Mouse (Mus musculus): ENCODE results near the gene Pde9a.

The Pde9a gene

GRCm38 (mm10) chr17:31432878-31433281 lies 46.9 kb downstream of the Pde9a start:
- DNase-seq (ENCODE audit: low read depth in 2 of 2, low spot score in 2 of 2), result no peak

GRCm38 (mm10) chr17:31433401-31433928 lies 47.5 kb downstream of the Pde9a start:
- no peak for DNase-seq (ENCODE audit: low read depth in 2 of 2, low spot score in 2 of 2)

DNA sequence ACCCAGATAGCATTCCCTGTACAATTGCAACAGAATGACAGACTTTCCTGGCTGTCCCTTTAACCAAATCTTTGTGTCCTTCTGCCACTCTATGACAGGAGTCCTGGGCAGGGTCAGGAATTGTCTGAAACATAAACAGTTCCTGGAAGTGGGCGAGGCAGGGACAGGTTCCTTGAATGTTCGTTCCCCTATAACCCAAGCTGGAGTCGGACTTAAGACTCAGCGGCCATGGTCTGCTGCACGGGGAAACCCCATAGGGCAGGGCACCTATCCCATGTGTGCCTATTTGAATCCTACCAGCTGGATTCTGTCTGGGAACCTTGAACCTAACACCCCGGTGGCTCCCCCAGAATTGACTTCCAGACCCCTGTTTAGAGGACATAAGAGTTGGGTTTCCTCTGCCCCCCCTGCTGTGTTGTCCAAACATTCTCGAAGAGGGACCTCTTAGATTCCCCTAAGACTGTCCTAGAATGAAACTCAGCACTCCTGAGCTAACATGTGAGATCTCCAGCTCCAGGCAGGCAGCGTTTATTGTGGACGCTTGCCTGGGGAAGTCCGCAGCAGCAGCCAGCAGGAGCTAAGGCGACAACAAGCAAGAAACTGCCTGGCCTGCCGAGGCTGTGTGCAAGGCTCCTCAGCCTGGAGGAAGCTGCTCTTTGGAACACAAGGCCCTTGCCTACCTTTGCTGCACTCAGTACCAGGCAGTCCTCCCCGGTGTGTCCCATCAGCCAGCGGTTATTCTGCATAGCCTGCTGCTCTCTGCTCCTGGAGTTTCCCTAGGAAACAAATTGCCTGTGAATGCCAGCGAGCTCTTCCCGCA lies 48.2 kb downstream of the Pde9a start:
- DNase-seq (ENCODE audit: low read depth in 2 of 2, low spot score in 2 of 2), result no peak

DNA sequence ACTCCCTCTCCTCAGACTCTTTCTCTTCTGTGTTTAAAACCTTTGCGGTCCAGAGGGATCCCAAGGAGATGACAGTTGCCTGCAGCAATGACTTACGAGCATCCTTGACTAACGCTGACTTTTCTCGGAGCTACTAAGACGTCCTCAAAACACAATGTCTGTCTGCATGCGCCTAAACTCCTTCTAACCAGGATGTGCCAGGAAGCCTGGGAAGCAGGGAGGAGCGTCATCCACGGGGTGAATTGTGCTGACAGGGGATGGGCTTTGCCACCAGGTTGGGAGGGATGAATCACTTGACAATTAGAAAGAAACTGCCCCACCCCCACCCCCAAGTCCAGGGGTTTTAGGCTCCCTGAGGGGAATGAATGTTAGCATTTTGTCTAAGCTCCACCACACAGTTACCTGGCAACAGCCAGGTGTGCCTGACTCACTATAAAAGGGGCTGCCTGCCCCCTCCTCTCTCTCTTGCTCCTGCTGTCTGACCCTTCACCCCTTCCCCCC lies 48.9 kb downstream of the Pde9a start:
- DNase-seq (ENCODE audit: low read depth in 2 of 2, low spot score in 2 of 2), result no peak

DNA sequence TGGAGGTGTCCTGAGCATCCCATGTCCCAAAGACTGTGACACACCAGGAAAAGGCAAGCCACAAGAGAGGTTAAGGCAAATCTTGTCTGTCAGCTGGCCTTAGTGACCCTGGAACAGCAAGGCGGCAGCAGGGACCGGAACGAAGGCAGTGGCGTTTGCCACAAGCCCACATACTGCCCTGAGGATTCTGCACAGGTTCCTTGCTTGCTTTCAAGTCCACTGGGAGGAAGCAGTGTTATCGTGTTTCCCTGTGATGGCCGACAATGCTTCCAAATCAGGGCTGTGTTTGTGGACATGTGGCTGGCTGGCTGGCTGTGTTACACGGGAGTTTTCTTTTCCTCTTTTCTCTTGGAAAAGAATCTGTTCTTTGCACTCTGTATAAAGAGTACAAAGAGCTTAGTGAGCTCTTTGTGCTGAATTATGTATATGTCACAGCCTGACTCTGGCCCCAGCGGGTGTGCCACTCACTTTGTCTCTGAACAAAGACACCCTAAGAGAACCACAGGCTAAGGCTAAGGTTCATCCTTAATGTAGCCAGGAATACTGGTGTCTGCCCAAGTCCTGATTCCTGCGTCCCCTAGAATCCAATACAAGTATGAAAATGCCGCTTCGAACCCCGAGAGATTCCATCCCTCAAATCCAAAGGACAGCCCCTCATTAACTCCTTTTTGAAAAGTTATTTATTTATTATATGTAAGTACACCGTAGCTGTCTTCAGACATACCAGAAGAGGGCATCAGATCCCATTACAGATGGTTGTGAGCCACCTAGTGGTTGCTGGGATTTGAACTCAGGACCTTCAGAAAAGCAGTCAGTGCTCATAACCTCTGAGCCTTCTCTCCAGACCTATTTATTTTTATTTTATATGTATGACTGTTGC lies 50.2 kb downstream of the Pde9a start:
- DNase-seq (ENCODE audit: low read depth in 2 of 2, low spot score in 2 of 2), result no peak

DNA sequence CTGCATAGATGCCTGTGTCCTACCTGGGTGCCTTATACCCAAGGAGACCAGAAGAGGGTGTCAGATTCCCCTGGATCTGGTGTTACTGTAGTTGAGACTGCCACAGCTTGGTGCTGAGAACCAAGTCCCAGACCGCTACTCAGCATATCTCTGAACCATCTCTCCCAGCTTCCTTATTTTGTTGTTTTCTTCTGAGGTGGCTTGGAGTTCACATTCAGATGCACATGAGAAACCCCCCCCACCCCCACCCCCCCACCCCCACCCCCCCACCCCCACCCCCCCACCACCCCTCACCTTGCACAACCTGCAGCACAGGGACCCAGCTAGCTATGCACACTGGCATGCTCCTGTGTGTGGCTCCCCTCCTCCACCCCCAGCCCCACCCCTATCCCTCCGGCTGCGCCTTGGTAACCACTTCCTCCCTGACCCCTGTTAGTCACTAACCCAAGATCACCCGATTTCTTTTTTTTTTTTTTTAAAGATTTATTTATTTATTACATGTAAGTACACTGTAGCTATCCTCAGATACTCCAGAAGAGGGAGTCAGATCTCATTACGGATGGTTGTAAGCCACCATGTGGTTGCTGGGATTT lies 50.9 kb downstream of the Pde9a start:
- DNase-seq (ENCODE audit: low read depth in 2 of 2, low spot score in 2 of 2), result no peak

GRCm38 (mm10) chr17:31437482-31437881 lies 51.5 kb downstream of the Pde9a start:
- no peak for DNase-seq (ENCODE audit: low read depth in 2 of 2, low spot score in 2 of 2)

GRCm38 (mm10) chr17:31439978-31440377 lies 54.0 kb downstream of the Pde9a start:
- no peak for DNase-seq (ENCODE audit: low read depth in 2 of 2, low spot score in 2 of 2)

- no peak for DNase-seq (ENCODE audit: low read depth in 2 of 2, low spot score in 2 of 2)
Observed at GRCm38 (mm10) chr17:31442513-31442912, 56.5 kb downstream of the Pde9a start.

DNA sequence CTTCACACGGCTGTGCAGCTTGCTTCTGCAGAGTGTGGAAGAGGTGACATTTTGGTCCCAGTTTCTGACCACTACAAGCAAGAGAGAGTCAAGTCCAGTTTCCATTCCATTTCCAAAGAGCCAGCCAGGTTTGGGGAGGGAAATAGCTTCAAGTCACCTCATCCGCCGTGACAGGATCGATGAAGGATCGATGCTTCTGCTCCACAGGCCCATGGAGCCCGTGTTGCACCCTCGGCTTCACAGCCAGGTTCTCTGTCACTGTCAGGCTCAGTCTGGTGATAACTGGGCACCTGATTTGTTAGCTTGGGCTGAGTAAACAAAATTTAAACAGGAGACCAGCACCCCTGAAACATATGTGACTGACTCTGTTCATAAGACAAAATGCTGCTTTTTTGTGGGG lies 58.2 kb downstream of the Pde9a start:
- DNase-seq (ENCODE audit: low read depth in 2 of 2, low spot score in 2 of 2), result no peak

DNA sequence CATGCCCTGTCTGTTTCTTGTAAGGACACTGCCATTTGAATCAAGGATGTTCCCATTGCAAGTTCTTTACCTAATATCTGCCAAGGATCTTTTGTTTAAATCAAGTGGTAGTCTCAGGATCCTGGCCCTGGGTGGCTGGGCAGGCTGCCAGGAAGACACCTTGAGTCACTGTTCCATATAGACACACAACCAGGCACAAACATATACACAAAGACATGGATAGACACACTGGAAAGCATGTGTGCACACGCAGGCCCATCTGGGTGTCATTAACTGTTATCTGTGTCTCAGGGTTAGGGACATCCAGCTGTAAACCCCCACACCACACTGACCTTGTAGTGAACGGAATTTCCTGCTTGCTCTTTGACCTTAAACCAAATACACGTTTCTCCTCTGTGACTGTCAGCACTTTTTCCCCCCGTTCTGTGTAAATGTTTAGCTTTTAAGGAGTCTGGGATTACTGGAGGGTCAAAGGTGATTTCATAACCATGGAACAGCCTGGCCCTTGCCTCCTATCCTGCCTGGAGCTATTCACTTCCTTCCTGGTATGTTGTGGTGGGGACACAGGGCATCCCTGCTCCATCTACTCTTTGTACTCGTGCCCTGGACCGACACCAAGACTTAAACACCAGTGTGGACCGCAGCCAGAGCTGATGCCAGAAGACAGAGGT lies 59.2 kb downstream of the Pde9a start:
- DNase-seq (ENCODE audit: low read depth in 2 of 2, low spot score in 2 of 2), result no peak

- no peak for DNase-seq (ENCODE audit: low read depth in 2 of 2, low spot score in 2 of 2)
Observed at GRCm38 (mm10) chr17:31447766-31448165, 61.8 kb downstream of the Pde9a start.

DNA sequence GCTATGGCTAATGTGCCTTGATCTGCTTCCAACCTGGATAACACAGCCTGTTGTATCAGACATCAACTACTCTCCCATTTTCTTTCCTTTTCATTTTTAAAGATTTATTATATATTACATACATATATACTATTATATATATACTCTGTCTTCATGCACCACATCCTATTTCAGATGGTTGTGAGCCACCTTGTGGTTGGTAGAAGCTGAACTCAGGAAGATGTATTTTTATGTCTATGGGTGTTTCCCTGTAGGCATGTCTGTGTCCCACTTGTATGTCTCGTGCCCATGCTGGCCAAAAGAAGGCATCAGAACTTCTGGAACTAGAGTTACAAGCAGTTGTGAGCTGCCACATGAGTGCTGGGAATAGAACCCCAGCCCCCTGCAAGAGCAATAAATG lies 62.5 kb downstream of the Pde9a start:
- no peak for DNase-seq (ENCODE audit: low read depth in 2 of 2, low spot score in 2 of 2)

DNA sequence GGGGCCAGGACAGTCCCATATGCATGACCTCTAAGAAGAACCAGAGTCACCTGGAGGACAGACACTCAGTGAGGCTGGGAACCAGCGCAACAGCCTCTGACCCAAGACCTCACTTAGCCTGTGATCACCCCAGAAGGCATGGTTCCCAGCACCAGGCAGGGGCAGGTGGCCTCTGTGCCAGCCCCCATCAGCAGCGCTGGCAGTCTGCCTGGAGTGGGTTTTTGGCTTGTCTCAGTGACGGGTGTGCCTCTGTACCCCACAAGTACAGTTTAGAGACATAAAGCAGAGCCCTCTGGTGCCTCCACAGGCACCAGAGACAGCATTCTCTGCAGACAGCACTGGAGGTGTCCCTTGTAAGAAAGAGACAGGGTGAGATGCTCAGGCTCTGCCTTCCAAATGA lies 64.2 kb downstream of the Pde9a start:
- no peak for DNase-seq (ENCODE audit: low read depth in 2 of 2, low spot score in 2 of 2)

DNA sequence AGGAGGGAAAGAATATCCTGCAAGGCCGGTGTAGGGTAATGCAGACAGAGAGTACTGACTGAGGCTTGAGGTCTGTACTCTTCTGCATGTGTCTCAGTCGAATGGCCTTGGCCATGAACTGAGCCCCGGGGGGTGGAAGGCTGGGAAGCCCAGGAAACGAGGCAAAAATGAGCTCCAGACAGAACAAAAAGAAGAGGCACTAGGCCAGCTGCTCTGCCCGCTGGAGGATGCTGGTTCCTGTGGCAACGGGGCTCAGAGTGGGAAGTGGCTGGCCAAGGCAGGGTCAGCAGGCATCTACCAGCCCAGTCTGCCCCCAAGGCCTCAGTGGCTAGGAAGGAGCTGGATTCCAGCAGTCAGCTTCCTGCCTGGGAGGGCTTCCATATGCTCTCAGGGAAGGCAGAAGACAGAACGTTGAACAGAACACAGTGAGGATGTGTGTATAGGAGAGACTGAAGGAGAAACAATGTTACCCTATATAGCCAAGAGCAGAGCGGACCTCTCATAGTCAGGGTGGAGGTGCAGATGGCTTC lies 65.2 kb downstream of the Pde9a start:
- DNase-seq (ENCODE audit: low read depth in 2 of 2, low spot score in 2 of 2), result no peak

DNA sequence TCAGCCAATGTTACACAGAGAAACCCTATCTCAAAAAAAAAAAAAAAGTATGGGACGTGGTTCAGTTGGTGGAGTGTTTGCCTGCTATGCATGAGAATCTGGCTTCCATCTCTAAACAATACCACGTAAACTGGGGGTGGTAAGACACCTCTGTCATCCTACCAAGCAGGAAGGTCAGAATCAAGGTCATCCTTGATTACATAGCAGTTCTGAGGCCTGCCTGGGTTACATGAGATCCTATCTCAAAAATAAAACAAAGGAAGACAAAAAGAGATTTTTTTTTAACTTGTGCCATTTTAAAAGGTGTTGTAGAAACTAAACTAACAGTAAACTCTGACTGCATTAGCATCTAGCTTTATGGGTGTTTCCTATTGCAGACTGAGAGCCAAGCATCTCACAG lies 66.8 kb downstream of the Pde9a start:
- DNase-seq (ENCODE audit: low read depth in 2 of 2, low spot score in 2 of 2), result no peak

DNA sequence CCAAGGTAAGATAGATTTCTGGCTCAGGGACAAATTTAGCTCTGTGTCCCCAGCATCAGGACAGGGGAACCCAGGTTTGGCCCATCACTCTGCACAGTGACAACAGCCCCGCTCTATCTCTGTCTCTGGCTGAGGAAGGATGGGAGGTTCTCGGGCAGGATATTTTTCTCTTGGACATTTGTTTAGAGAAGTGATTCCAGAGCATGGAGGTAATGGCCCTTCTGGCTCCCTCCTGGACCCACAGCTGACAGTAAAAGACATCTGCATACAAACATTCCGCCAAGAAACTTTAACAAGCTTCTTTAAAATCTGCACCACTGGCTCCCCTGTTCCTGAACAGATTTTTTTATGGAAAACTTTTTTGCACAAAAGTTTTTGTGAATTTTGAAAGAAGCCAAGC lies 67.5 kb downstream of the Pde9a start:
- DNase-seq (ENCODE audit: low read depth in 2 of 2, low spot score in 2 of 2), result no peak

- no peak for DNase-seq (ENCODE audit: low read depth in 2 of 2, low spot score in 2 of 2)
Observed at GRCm38 (mm10) chr17:31454056-31454455, 68.0 kb downstream of the Pde9a start.

DNA sequence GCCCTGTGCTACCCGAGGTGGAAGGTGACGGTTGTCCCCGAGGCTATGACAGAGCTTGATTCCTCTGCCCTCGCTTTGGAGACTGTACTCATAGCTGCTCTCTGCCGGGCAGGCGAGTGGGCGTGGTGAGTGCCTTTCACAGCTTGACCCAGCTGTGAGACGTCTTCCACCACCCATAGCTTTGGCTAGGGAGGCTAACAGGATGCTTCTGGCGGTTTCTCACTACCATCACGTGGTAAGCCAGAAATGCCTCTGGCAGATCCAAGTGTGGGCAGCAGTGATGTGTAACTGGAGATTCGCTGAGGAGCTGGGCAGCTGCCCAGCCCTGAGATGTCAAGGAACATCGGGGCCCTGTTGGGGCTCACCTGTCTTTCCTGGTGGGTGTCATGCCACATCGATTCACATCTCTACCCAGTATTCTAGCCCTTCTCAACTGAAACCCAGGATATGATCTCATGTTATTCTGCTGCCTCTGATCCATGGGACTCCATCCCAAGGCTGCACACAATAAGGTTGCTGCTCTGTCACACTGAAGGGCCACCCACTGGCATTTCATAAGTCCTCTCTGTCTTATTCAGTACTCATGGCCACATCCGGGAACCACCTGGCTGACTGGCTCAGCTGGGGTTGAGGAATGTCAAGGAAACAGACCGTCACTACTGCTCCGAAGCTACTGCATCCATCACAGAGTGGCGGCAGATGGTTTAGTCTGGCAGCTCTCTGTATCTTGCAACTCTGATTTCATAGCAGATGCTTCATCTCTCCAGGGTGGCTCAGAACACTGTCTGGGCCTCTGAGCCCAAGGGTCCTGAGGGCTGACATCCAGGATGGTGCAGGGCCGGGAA lies 70.9 kb downstream of the Pde9a start:
- DNase-seq (ENCODE audit: low read depth in 2 of 2, low spot score in 2 of 2), result no peak

DNA sequence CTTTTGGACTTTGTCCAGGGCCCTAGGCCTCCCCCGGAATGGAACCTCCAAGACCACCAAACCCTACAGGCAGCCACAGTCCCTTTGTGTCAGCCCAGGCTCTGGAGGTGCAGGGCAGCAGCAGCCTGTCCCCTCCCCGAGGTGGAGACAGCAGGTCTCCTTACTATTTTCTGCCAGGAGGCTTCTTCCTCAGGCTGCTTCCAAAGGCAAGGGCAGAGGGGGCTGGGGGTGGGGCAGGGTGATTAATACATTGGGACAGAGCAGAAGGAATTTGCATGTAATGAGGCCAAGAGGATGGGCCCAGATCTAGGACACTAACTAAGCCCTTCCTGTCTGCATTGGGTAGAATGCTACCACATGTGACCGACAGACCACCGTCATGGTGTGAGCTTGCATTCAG lies 74.4 kb downstream of the Pde9a start:
- no peak for DNase-seq (ENCODE audit: low read depth in 2 of 2, low spot score in 2 of 2)

Data from CD8-positive naive resting alpha-beta T cell, adult 2 months (primary cell).